Mouse (Mus musculus) spleen, adult 2 months (tissue): Measurements from ENCODE around the gene Akap13.

Experiments used
- CTCF ChIP-seq: fragments of 200-500 bp; IDR thresholded peaks from 2 replicates; pipeline ENCODE4 v1.5.1; 2011; ENCODE audit warnings: mild to moderate bottlenecking, inconsistent platforms; ENCODE audit not compliant: insufficient read depth, insufficient read length, insufficient replicate concordance; ENCODE audit errors: extremely low read depth
- POLR2A ChIP-seq: fragments of 200-500 bp; IDR thresholded peaks from 2 replicates; pipeline ENCODE4 v1.6.1; 2011; ENCODE audit warnings: low read depth, low read length, inconsistent platforms

GRCm38 (mm10) chr7:75642178-75642777, 186.9 kb downstream of the Akap13 start:
- no peak for TF ChIP-seq CTCF
- no peak for TF ChIP-seq POLR2A
